ENCODE assay signal across 30 mouse cellular contexts in genomic region chr9:90045191-90045590, GRCm38 (mm10).
"Had no signal": no experiment of that assay in that cellular context is flagged by ENCODE, and none has a peak within 500 bp of the region (broad histone marks: within the 10 kb centered on the region; RNA-seq: fewer than 3 reads in every experiment).

No protein-coding gene starts in this region.

- H3K27ac ChIP-seq: left cerebral cortex, adult 2 months; limb, embryonic 10.5 days; limb, embryonic 12.5 days; limb, embryonic 13.5 days; limb, embryonic 15.5 days; liver, embryonic 13.5 days; liver, embryonic 14.5 days; liver, embryonic 15.5 days; lung, embryonic 15.5 days; macrophage; midbrain, embryonic 10.5 days; midbrain, embryonic 12.5 days; midbrain, embryonic 13.5 days; midbrain, embryonic 15.5 days; neural tube, embryonic 12.5 days had no signal

- H3K4me1 ChIP-seq: limb, embryonic 12.5 days; limb, embryonic 13.5 days; limb, embryonic 15.5 days; liver, embryonic 13.5 days; liver, embryonic 15.5 days; megakaryocyte, embryonic 14.5 days; midbrain, embryonic 10.5 days; midbrain, embryonic 12.5 days; midbrain, embryonic 13.5 days; midbrain, embryonic 15.5 days; neural tube, embryonic 12.5 days had no signal

- H3K4me2 ChIP-seq: limb, embryonic 12.5 days; limb, embryonic 13.5 days; limb, embryonic 15.5 days; liver, embryonic 13.5 days; liver, embryonic 15.5 days; lung, embryonic 14.5 days; lung, embryonic 15.5 days; midbrain, embryonic 11.5 days; midbrain, embryonic 12.5 days; midbrain, embryonic 13.5 days; midbrain, embryonic 15.5 days; neural tube, embryonic 12.5 days had no signal

- ATAC-seq: lung, postnatal 0 days; midbrain, embryonic 13.5 days; midbrain, embryonic 15.5 days; midbrain, embryonic 16.5 days had no signal

- H3K4me3 ChIP-seq: left cerebral cortex, adult 2 months; limb, embryonic 10.5 days; limb, embryonic 12.5 days; limb, embryonic 13.5 days; limb, embryonic 15.5 days; liver, embryonic 13.5 days; liver, embryonic 15.5 days; lung, embryonic 15.5 days; megakaryocyte, embryonic 14.5 days; midbrain, embryonic 10.5 days; midbrain, embryonic 12.5 days; midbrain, embryonic 13.5 days; midbrain, embryonic 15.5 days; myocyte; neural tube, embryonic 12.5 days had no signal

- H3K27me3 ChIP-seq: limb, embryonic 12.5 days; limb, embryonic 13.5 days; limb, embryonic 15.5 days; liver, embryonic 13.5 days; liver, embryonic 15.5 days; lung, embryonic 15.5 days; megakaryocyte, embryonic 14.5 days; midbrain, embryonic 12.5 days; midbrain, embryonic 13.5 days; midbrain, embryonic 15.5 days; neural tube, embryonic 12.5 days had no signal

- H3K9ac ChIP-seq: limb, embryonic 12.5 days; limb, embryonic 13.5 days; limb, embryonic 15.5 days; liver, embryonic 13.5 days; liver, embryonic 14.5 days; liver, embryonic 15.5 days; lung, embryonic 14.5 days; lung, embryonic 15.5 days; midbrain, embryonic 12.5 days; midbrain, embryonic 13.5 days; midbrain, embryonic 15.5 days; neural tube, embryonic 12.5 days had no signal

- H3K9me3 ChIP-seq: limb, embryonic 10.5 days; limb, embryonic 12.5 days; limb, embryonic 15.5 days; liver, embryonic 13.5 days; liver, embryonic 15.5 days; lung, embryonic 15.5 days; midbrain, embryonic 12.5 days; midbrain, embryonic 13.5 days; midbrain, embryonic 15.5 days had no signal

- DNase-seq: left cerebral cortex, postnatal 4 days; liver; liver, embryonic 13.5 days; lung, adult 18-20 months; lung, adult 2 months; lung, embryonic 14.5 days; lung, postnatal 10 days; lung, postnatal 14 days; lung, postnatal 36 days; lung, postnatal 4 days; midbrain, embryonic 14.5 days had no signal

- H3K36me3 ChIP-seq: limb, embryonic 10.5 days; limb, embryonic 12.5 days; limb, embryonic 13.5 days; limb, embryonic 15.5 days; liver, embryonic 13.5 days; liver, embryonic 15.5 days; lung, embryonic 15.5 days; midbrain, embryonic 10.5 days; midbrain, embryonic 12.5 days; midbrain, embryonic 13.5 days; midbrain, embryonic 15.5 days; neural tube, embryonic 12.5 days had no signal
